Mouse (Mus musculus): ENCODE results near the gene Timeless.

- TF ChIP-seq CTCF (IDR thresholded peaks at IDR 0.05; ENCODE audit: low read depth, low read length) (no peak), POLR2A (IDR thresholded peaks at IDR 0.05; ENCODE audit: extremely low read depth, insufficient read depth, low read length) (no peak)
Observed at GRCm38 (mm10) chr10:128184296-128184695, 47.6 kb upstream of the Timeless start.

Measured in liver, adult 2 months (tissue).